Mouse (Mus musculus) skeletal muscle tissue, adult 2 months (tissue): ENCODE results near the gene Esrra.
A peak's percentile ranks its signal among the peaks of the same experiment; 100 is the strongest.
"Not testable (repeated sequence)": the region's sequence is repeated elsewhere in the genome, so short reads cannot be mapped to it uniquely, and the experiment has no call there.

Experiments
- DNase-seq: peaks from one replicate; pipeline ENCODE4 v3.0.0-alpha.2; 2012; ENCODE audit warnings: low read depth, low spot score

Gene Esrra

DNA sequence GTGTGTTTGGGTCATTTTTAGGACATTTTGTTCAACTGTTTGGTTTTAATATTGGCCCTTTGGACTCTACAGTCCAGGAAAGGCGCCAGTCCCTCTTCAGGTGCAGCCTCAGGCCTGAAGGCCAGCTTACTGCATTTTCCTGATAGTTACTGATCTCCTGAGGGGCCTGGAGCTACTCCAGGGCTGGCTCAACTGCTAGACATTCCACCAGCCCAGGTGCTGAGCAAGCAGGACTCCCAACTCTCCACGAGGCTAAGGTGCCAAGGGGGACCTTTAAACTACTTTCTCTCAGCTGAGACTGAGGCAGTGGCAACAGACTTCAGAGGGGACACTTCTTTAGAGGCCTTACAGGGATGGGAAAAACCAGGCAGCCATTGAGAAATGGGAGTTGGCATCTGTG, 16.8 kb downstream of the Esrra start:
- DNase-seq, result no peak

DNA sequence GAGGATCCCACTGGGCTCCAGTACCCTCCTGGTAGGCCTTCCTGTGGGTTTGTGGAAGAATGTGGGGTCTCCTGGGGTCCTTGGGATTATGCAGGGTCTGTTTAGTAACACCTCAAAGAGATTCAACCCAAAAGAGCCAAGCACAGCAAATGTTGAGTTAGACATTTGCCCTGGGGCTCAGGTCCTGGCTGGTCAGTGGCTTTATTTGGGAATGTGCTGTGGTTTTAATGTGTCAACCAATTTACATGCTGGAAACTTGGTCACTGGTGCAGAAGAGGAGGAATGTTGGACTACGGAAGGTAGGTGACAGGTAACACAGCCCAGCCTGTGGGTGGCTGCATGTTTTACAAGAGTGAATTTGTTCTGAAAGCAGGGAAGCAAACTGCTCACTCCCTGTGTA, 18.6 kb downstream of the Esrra start:
- no peak for DNase-seq

DNA sequence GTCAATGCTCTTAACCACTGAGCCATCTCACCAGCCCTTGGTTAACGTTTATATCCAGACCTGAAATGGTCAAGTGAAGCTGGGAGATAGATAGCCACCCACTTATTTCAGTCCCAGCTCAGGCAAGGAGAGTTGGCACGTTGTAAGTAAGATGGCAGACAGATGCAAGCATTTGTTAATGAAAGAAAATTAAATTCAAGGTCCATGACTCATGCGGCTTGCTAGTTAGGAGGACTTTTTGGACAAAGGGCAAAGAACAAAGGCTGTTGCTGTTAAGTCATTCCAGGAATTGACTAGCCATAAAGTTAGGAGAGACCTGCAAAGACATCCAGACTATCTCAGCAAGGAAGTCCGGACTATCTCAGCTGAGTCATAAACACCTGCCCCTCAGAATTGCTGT, 22.0 kb downstream of the Esrra start:
- DNase-seq, result no peak

DNA sequence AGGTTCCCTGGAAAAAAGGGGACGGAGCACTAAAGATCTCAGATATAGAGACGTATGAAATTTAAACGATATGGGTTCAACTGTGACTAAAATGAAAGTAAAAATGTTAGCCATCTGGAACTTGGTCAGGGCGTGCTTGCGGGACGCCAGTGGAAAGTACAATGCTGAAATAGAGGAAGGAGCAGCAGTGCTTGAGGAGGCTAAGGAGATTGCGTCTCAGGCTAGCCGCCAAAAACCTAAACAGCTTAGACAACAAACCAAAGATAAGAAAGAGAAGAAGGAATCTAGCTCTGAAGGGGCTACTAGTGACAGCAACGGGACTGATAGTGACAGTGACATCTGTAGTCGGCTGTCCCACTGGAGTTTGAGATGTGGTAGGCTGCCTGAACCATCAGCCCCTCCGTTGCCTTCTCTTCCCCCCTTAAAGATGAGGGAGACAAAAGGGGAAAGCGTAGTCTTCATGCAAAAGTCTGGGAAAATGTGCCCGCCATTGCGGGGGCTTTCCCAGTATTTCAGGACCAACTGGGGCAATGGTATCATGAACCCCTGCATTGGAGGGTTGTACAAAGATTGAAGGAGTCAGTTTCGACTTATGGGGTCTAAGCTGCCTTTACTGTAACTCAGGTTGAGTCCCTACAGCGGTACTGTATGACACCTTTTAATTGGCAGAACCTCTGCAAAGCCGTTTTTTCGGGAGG, 25.9 kb downstream of the Esrra start:
- DNase-seq, result not testable (repeated sequence)

DNA sequence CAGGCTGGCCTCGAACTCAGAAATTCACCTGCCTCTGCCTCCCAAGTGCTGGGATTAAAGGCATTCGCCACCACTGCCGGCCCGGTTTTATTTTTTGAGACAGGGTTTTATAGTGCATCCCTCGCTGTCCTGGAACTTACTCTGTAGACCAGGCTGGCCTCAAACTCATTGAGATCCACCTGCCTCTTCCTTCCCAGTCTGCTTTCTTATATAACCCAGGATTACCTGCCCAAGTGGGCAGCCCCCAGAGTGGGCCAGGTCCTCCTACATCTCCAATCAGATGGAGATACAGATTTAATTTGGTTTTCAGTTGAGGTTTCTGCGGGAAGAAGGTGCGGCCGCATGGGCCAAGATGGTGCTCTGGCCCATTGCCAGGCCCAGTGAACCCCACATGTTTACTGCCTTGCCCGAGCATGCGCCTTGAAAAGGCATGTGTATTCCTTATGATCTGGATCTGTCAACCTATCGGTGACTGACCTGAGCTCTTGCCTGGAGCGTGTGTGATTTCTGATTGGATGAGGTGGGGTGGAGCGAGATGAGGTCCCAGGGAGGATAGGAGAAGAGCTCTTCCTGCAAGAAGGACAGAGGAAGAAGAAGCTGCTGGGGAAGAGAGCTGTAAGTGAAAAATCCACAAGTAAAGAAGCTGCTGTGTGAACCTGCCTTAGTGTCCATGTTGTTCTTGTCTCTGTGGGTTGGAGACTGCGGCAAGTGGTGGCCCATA, 27.7 kb downstream of the Esrra start:
- DNase-seq, result no peak

DNA sequence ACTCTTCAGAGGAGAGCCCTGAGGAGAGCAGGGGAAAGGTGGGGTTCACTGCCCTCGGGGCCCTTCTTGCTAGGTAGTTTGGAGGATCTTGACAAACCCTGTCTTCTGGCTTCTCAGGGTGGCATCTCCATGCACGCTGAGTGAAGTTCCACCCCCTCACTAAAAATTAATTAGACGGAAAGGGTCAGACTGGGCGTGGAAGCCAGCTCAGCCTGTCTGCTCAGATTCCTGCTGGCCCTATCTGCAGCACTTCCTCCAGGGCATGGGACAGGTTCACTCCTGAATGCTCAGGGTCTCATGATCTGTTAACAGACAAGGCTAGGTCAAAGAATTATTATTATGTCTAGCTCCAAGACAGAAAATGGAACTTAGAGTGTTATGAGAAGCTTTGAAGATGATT, 29.1 kb downstream of the Esrra start:
- no peak for DNase-seq

DNA sequence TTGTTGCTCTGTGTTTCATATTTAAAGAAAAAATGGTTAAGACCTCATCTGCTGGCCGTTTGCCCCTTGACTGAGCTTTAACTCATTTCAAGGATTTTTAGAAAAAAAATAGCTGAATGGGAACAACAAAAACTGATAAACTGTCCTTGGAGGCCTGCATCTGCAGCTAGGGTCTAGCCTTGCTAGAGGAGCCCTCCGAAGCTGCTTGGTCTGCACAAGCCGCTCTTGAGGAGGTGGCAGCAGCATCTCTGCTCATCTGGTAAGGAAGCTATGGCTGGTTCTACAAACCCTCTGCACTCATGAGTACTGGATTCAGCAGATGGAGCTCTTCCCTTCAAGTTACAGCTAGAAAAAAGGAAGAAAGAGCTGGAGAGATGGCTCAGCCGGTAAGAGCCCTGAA, 43.6 kb downstream of the Esrra start:
- no peak for DNase-seq

DNA sequence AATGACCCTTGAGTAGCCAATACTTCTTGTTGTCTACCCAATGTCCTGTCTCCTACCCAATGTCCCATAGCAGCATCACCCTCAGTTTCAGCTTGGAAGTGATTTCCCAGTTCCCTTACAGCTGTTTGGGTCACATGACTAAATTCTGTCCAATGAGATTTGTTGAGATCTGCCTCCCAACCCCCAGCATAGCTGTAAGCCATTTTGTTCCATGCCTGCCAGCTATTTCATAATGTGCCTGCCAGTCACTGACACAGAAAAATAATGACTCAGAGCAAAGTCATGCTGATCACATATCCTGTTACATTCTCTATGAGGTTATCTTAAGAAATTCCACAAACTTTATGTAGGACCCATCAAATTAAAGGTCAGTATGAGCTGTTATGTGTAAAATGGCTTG, 44.8 kb downstream of the Esrra start:
- no peak for DNase-seq

DNA sequence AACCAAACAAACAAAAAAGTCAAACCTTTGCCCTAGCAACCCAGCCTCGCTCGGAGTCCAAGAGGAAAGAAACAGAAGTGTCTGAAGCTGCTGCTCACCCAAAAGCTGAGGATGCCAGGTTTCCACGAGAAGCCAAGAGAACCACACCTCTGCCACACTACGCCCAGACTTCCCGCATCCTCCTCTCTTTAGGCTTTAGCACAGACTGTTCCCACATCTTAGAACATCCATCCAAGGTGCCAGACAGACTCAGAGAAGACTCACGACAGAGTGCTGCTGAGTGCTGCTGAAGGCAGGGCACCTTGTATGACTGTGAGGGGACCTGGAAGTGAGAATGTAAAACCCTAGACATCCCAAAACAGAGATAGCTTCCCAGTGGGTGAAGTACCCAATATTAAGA, 45.8 kb downstream of the Esrra start:
- no peak for DNase-seq

DNA sequence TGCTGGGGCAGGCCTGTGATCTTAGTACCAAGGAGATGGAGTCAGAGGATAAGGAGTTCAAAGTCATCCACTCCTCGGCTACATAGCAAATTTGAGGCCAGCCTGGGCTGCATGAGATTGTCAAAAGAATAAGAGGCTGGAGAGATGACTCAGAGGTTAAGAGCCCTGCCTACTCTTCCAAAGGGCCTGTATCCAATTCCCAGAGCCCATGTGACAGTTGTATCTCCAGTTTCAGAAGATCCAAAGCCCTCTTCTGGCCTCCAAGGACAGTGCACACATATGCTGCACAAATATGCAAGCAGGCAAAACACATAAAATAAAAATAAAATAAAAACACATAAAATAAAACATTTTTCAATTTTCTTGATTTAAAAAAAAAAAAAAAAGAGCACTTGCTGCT, 47.4 kb downstream of the Esrra start:
- DNase-seq, result no peak

DNA sequence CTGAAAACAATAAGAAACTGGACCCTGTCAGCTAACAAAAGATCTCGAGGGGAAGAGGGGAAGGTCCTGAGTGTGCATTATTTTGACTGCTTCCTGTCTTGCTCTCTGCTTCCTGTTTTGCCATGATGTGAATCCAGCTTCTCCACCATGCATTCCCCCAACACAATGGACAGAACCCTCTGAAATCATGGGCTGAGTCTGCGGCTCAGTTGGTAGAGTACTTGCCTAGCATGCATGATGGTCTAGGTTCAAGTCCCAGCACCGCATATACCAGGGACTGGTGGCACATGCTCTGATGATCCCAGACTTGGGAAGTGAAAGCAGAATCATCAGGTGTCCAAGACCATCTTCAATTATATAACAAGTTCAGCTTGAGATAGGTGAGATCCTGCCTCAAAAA, 48.9 kb downstream of the Esrra start:
- no peak for DNase-seq

DNA sequence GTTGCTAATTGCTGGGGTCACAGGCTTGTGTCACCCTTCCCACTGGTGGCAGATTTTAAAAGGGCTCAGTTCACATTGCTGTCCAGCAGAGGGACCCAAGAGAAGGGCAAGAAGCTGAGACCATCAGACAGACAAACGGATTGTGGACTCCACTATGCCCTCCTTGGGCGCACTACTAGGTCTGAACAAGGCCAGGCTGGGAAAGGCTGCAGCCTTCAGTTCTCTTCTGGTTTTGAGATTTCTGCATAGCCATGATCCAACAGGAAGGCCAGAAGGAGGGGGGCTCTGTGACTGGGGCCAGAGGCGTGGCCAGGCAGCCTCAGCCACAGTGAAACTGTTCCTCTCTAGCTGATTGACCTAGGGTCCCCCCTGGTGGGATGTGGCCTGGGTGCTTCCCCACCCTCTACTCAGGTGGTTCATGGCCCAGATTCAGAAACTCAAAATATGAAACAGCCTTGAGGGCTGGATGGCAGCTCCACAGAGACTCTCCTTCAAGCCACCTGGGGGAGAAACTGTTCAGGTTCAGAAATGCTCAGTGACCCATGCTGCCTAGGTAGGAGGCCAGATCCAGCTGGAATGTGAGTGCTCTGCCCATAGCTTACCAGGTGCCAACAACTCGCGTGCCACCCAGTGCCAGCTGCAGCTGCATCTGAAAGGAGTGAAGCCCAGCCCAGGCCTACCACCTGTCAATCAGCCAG, 49.9 kb downstream of the Esrra start:
- no peak for DNase-seq

DNA sequence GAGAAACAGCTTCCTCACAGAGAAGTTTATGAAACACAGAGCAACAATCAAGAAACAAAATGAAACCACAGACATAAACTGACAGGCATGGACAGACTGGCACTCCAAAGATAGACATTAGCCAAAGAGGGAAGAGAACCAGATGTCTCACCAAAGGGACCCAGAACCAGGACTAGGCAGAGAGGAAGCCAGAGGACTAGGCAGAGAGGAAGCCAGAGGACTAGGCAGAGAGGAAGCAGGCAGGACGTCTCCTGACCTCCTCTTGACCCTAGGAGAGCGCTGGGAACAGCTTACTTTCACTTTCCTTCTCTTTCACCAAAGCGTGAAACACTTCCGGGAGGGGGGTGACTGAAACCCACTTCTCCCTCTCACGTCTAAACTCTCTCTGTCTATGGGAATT, 52.3 kb downstream of the Esrra start:
- DNase-seq, result peak; percentile 58

DNA sequence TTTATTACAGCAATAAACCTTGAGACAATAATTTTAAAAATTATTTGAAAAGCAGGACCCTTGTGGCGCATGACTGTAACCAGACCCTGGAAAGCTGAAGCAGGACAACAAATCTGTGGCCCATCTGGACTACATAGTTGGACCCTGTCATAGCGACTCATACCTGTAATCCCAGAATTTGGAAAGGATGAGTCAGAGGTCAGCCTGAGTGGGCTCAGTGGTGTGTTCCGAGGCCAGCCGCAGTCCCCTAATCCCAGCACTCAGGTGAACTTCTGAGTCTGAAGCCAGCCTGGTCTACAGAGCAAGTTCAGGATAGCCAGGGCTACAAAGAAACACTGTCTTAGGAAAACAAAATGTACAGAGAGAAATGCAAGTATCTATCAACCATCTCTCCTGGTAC, 60.2 kb downstream of the Esrra start:
- no peak for DNase-seq
